19 mouse cellular contexts compared by ENCODE assay signal in genomic region chr5:37960216-37960615, GRCm38 (mm10).
A peak's percentile ranks its signal among the peaks of the same experiment; 100 is the strongest.
DNase-seq lines count a peak whose midpoint lies in the region; ATAC-seq and TF ChIP-seq lines count a peak whose summit lies in the region.
"Had no signal": no experiment of that assay in that cellular context is flagged by ENCODE, and none has a peak within 500 bp of the region (broad histone marks: within the 10 kb centered on the region; RNA-seq: fewer than 3 reads in every experiment).

No protein-coding gene starts in this region.

- in situ Hi-C loops in Patski (cut with MboI; ENCODE audit: low pct_unique_long_range_greater_than_20kb) = no loop called here

- peak; percentile 36 for DNase-seq in kidney, postnatal 0 days (ENCODE audit: low spot score)
- peak; percentile 65 for DNase-seq in Patski (ENCODE audit: low read depth, low spot score)
- peak; percentile 47 for DNase-seq in lung, embryonic 14.5 days
- DNase-seq in frontal cortex, postnatal 14 days (ENCODE audit: low spot score in 2 of 2) = no peak
- DNase-seq: cerebellum, adult 8-10 months; gastrocnemius, postnatal 36 days; kidney, adult 18-20 months; spleen, adult 18-20 months had no signal

- H3ac ChIP-seq in myocyte (ENCODE audit: control insufficient read depth, insufficient read length) = no peak overlapping the region

- no peak overlapping the region for H3K4me2 ChIP-seq in kidney, postnatal 0 days (ENCODE audit: low read length)
- H3K4me2 ChIP-seq in kidney, embryonic 14.5 days (replicated peaks; ENCODE audit: low read depth, low read length) = no peak overlapping the region
- no peak overlapping the region for H3K4me2 ChIP-seq in lung, embryonic 14.5 days
- H3K4me2 ChIP-seq in myocyte (ENCODE audit: low read depth) = no peak overlapping the region
- no peak overlapping the region for H3K4me2 ChIP-seq in neural tube, embryonic 15.5 days
- H3K4me2 ChIP-seq: embryonic facial prominence, embryonic 12.5 days; limb, embryonic 13.5 days; liver, embryonic 15.5 days; midbrain, embryonic 12.5 days; neural tube, embryonic 12.5 days had no signal

- TF ChIP-seq POLR2A in myocyte (IDR thresholded peaks at IDR 0.05; ENCODE audit: insufficient read length, low read depth) = no peak

- CTCF ChIA-PET in Patski (lab: Charles Lee) = interaction anchor here (1.3 kb wide), 1 partner anchor 9 kb away, joined by 3 read pairs; no protein-coding TSS in a partner anchor

- TF ChIP-seq CTCF in kidney, postnatal 0 days (IDR thresholded peaks at IDR 0.05; ENCODE audit: low read depth) = no peak
- no peak for TF ChIP-seq CTCF in Patski (IDR thresholded peaks at IDR 0.05)
- TF ChIP-seq CTCF in lung, embryonic 14.5 days (IDR thresholded peaks at IDR 0.05; ENCODE audit: low read depth) = no peak

- no peak overlapping the region for H3K9ac ChIP-seq in kidney, postnatal 0 days (ENCODE audit: low read depth, low read length)
- H3K9ac ChIP-seq in kidney, embryonic 14.5 days (ENCODE audit: low read depth, low read length) = no peak overlapping the region
- H3K9ac ChIP-seq in lung, embryonic 14.5 days = no peak overlapping the region
- no peak overlapping the region for H3K9ac ChIP-seq in neural tube, embryonic 15.5 days (replicated peaks)
- H3K9ac ChIP-seq: embryonic facial prominence, embryonic 12.5 days; limb, embryonic 13.5 days; liver, embryonic 15.5 days; midbrain, embryonic 12.5 days; neural tube, embryonic 12.5 days had no signal

- no peaks in the 10 kb centered on the region for H3K27me3 ChIP-seq in kidney, postnatal 0 days (ENCODE audit: insufficient read depth, low read length)
- H3K27me3 ChIP-seq in kidney, embryonic 14.5 days (ENCODE audit: control insufficient read depth, insufficient read depth, low read length) = no peaks in the 10 kb centered on the region
- H3K27me3 ChIP-seq in Patski (no peaks in the 10 kb centered on the region), myocyte (ENCODE audit: control insufficient read depth, insufficient read depth, insufficient read length) (peaks cover 38% of the 10 kb centered on the region)
- H3K27me3 ChIP-seq in lung, embryonic 14.5 days (ENCODE audit: insufficient read depth, low read length) = no peaks in the 10 kb centered on the region
- H3K27me3 ChIP-seq in neural tube, embryonic 15.5 days (replicated peaks) = 0 out of 2 replicates have a peak, but pooled peaks cover 4% of the 10 kb centered on the region
- H3K27me3 ChIP-seq: neural tube, embryonic 12.5 days had no signal

- ATAC-seq in kidney, postnatal 0 days (replicated peaks; ENCODE audit: low FRiP score, low read depth) = no peak
- ATAC-seq in kidney, embryonic 14.5 days (ENCODE audit: low FRiP score, low TSS enrichment) = no peak
- peak; percentile 80 for ATAC-seq in Patski
- peak; percentile 24; the same call in 1 of the 2 replicates for ATAC-seq in lung, embryonic 14.5 days (ENCODE audit: insufficient read depth)
- no peak for ATAC-seq in cerebellum, adult (ENCODE audit: insufficient number of reproducible peaks, low FRiP score, low TSS enrichment)
- ATAC-seq in neural tube, embryonic 15.5 days (ENCODE audit: low FRiP score) = no peak
- ATAC-seq: forebrain, embryonic 14.5 days had no signal

- no peaks in the 10 kb centered on the region for H3K4me1 ChIP-seq in kidney, postnatal 0 days (replicated peaks; ENCODE audit: insufficient read depth, low read length)
- no peaks in the 10 kb centered on the region for H3K4me1 ChIP-seq in kidney, embryonic 14.5 days (ENCODE audit: control insufficient read depth, insufficient read depth, low read length)
- H3K4me1 ChIP-seq in lung, embryonic 14.5 days (ENCODE audit: insufficient read depth) = no peaks in the 10 kb centered on the region
- no peaks in the 10 kb centered on the region for H3K4me1 ChIP-seq in neural tube, embryonic 15.5 days
- H3K4me1 ChIP-seq: liver, embryonic 15.5 days; midbrain, embryonic 12.5 days; neural tube, embryonic 12.5 days had no signal

- H3K27ac ChIP-seq in kidney, postnatal 0 days = no peak overlapping the region
- no peak overlapping the region for H3K27ac ChIP-seq in kidney, embryonic 14.5 days (ENCODE audit: low read depth, low read length)
- no peak overlapping the region for H3K27ac ChIP-seq in lung, embryonic 14.5 days (ENCODE audit: low read depth)
- no peak overlapping the region for H3K27ac ChIP-seq in neural tube, embryonic 15.5 days (replicated peaks)
- H3K27ac ChIP-seq: embryonic facial prominence, embryonic 12.5 days; limb, embryonic 13.5 days; liver, embryonic 15.5 days; midbrain, embryonic 12.5 days; neural tube, embryonic 12.5 days had no signal

- no peaks in the 10 kb centered on the region for H3K36me3 ChIP-seq in kidney, postnatal 0 days (ENCODE audit: insufficient read depth, low read length)
- H3K36me3 ChIP-seq in kidney, embryonic 14.5 days (ENCODE audit: control insufficient read depth, insufficient read depth, low read length) = no peaks in the 10 kb centered on the region
- H3K36me3 ChIP-seq in lung, embryonic 14.5 days (ENCODE audit: insufficient read depth) = no peaks in the 10 kb centered on the region
- H3K36me3 ChIP-seq in myocyte (ENCODE audit: control insufficient read depth, insufficient read depth) = no peaks in the 10 kb centered on the region
- H3K36me3 ChIP-seq in neural tube, embryonic 15.5 days = no peaks in the 10 kb centered on the region
- H3K36me3 ChIP-seq: embryonic facial prominence, embryonic 12.5 days; limb, embryonic 13.5 days; liver, embryonic 15.5 days; midbrain, embryonic 12.5 days; neural tube, embryonic 12.5 days had no signal

- POLR2A ChIA-PET in Patski (lab: Charles Lee) = no interaction called here

- H3K79me2 ChIP-seq in myocyte (ENCODE audit: control insufficient read depth, insufficient read depth) = no peaks in the 10 kb centered on the region

- WGBS in kidney, postnatal 0 days = 57% methylated on average over 7 of the region's 7 CpGs
- WGBS in kidney, embryonic 14.5 days = 66% methylated on average over 7 of the region's 7 CpGs
- WGBS in lung, embryonic 14.5 days = 39% methylated on average over 7 of the region's 7 CpGs
- WGBS in neural tube, embryonic 15.5 days = 84% methylated on average over 7 of the region's 7 CpGs

- no peak overlapping the region for H3K4me3 ChIP-seq in kidney, postnatal 0 days (replicated peaks; ENCODE audit: low read depth, low read length)
- no peak overlapping the region for H3K4me3 ChIP-seq in kidney, embryonic 14.5 days (ENCODE audit: low read length)
- H3K4me3 ChIP-seq in lung, embryonic 14.5 days (ENCODE audit: low read depth, low read length) = no peak overlapping the region
- no peak overlapping the region for H3K4me3 ChIP-seq in myocyte
- no peak overlapping the region for H3K4me3 ChIP-seq in neural tube, embryonic 15.5 days (replicated peaks)
- H3K4me3 ChIP-seq: embryonic facial prominence, embryonic 12.5 days; erythroblast, embryonic 14.5 days; limb, embryonic 13.5 days; liver, embryonic 15.5 days; midbrain, embryonic 12.5 days; neural tube, embryonic 12.5 days had no signal

- H3K9me3 ChIP-seq in kidney, postnatal 0 days (replicated peaks; ENCODE audit: low read length) = no peaks in the 10 kb centered on the region
- H3K9me3 ChIP-seq in kidney, embryonic 14.5 days (ENCODE audit: control insufficient read depth, low read length) = no peaks in the 10 kb centered on the region
- no peaks in the 10 kb centered on the region for H3K9me3 ChIP-seq in lung, embryonic 14.5 days (ENCODE audit: low read depth, low read length)
- no peaks in the 10 kb centered on the region for H3K9me3 ChIP-seq in neural tube, embryonic 15.5 days (replicated peaks)
- H3K9me3 ChIP-seq: embryonic facial prominence, embryonic 12.5 days; limb, embryonic 13.5 days; liver, embryonic 15.5 days; midbrain, embryonic 12.5 days; neural tube, embryonic 12.5 days had no signal

TF ChIP-seq in myocyte, 11 proteins besides CTCF, POLR2A, EP300 and RAD21:
- TF ChIP-seq REST (IDR thresholded peaks at IDR 0.05; ENCODE audit: insufficient read depth, insufficient read length) (no peak), CEBPB (IDR thresholded peaks at IDR 0.05; ENCODE audit: insufficient read depth, poor library complexity, severe bottlenecking) (peak; percentile 87), TCF12 (IDR thresholded peaks at IDR 0.05; ENCODE audit: insufficient read depth, poor library complexity, severe bottlenecking) (no peak)

Comparison
In these comparisons a context has a peak if more than half of its experiments do, and no peak if none do; other contexts are left out.
1. ATAC-seq: peak in Patski (single experiment) and lung, embryonic 14.5 days (single experiment); none in kidney, postnatal 0 days (single experiment), kidney, embryonic 14.5 days (single experiment), cerebellum, adult (single experiment) and neural tube, embryonic 15.5 days (single experiment).
2. DNase-seq: peak in kidney, postnatal 0 days (single experiment), Patski (single experiment) and lung, embryonic 14.5 days (single experiment); none in frontal cortex, postnatal 14 days (0 of 2).